Mouse (Mus musculus) bone marrow, adult 2 months (tissue): Measurements from ENCODE around the gene Serpina1b.
"Not testable (repeated sequence)": the region's sequence is repeated elsewhere in the genome, so short reads cannot be mapped to it uniquely, and the experiment has no call there.

ENCODE experiments used
- CTCF ChIP-seq: fragments of 200-500 bp; IDR thresholded peaks from 2 replicates; pipeline ENCODE4 v1.5.1; 2011; ENCODE audit warnings: low read length, control low read depth; ENCODE audit not compliant: control insufficient read depth, insufficient read depth
- POLR2A ChIP-seq: fragments of 200-500 bp; IDR thresholded peaks from 2 replicates; pipeline ENCODE4 v1.6.1; 2011; ENCODE audit warnings: low read depth, mild to moderate bottlenecking, control low read depth, low read length, borderline replicate concordance; ENCODE audit not compliant: control insufficient read depth

DNA sequence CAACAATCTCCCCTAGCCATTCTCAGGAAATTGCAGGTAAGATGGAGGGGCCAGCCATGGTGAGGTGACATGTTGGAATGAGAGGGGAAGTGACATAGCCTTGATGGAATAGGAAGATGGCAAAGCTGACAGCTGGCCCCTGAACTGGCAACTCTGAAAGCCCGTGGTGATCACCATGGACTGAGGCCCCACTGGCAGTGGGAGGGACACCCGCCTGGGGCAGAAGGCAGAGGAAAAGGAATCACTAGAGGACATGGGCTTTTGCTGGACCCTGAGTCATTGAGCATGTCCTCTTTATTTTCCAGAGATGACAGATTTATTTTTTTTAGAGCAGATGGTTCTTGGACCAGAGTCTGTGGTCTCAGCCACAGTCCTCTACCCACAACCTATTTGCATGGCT is 22.9 kb upstream of the Serpina1b start:
- not testable (repeated sequence) for TF ChIP-seq CTCF, POLR2A
